Mouse (Mus musculus) adrenal gland, postnatal 36 days (tissue): ENCODE results near the gene Ttc23l. TPM values are rescaled to one million over a fixed set of nuclear protein-coding genes. Genes with fewer than 3 reads are reported as not detected.
"Not testable (repeated sequence)": the region's sequence is repeated elsewhere in the genome, so short reads cannot be mapped to it uniquely, and the experiment has no call there.

ENCODE experiments used
- DNase-seq, 2 experiments: peaks; one replicate each; pipeline ENCODE4 v3.0.0; 2021; ENCODE audit warnings: mixed read lengths in 1 of 2
- total RNA-seq, 2 experiments: library from RNA; stranded (reverse); gene quantifications; 2 replicates each; pipeline ENCODE4 v1.2.3; 2021

Gene Ttc23l
- total RNA-seq, 2 experiments from 2014 or later, result not detected

- DNase-seq, result no peak
Observed at GRCm38 (mm10) chr15:10515166-10515565, 43.3 kb downstream of the Ttc23l start.

GRCm38 (mm10) chr15:10506099-10506498 lies 52.4 kb downstream of the Ttc23l start:
- DNase-seq, result peak; percentile 22 to 38

DNA sequence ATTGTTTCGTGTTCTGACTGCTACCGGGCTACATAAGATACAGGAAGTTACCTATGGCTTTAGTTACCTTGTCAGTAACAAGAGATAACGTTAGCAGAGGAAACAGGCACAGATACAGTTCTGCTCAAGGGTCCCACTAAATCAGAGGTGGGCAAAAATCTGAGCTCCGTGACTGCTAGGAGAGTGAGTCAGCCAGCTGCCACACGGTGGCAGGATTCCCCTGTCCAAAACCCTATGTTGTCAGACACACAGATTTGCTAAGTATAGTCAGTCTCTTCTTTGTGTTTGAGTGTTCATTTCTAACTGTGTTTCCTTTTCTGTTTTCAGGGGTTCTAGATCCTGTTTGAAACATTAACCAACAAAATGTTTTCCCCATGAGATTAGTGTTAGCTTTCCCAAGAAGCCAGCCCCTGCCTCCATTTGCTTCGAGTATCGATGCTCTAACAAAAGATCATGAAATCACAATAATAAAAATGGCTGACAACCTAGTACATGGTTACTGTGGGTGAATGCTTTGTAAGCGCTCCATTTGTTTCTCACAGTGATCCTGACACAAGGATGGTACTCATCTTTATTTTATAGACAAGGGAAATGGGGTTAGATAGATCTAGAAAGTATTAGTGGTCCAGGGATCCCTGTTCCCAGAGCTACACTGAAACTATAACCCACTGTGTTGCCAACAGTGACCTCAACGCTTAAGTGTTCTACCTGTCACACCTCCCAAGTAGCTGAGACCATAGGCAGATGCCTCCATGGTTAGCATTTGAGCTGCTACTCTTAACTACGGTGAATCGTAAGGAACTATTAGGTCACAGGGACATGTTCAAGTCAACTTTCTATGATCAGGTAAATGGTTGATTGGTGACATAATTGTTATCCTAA lies 57.4 kb downstream of the Ttc23l start:
- peak; percentile 57 to 66 for DNase-seq

GRCm38 (mm10) chr15:10500035-10500434 lies 58.4 kb downstream of the Ttc23l start:
- no peak for DNase-seq

- DNase-seq, result no peak
Observed at GRCm38 (mm10) chr15:10499593-10499992, 58.9 kb downstream of the Ttc23l start.

DNA sequence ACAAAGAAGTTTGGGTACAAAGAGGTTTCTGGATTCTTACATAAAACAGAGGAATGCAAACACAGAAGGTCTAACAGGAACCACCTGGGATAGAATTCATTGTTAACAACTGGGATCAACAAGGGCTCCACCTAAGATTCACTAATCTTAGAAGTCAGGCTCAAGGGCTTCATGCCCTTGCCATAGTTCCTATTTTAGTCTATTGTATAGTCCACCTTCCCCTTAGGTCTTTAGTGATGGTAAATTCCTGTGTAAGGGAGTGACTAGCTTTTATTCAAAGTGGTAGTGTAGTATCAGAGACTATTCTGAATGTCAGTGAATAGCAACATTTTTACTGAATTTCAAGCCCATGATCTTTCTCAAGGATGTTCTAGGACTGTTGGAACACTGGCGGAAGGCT lies 61.8 kb downstream of the Ttc23l start:
- not testable (repeated sequence) for DNase-seq

DNA sequence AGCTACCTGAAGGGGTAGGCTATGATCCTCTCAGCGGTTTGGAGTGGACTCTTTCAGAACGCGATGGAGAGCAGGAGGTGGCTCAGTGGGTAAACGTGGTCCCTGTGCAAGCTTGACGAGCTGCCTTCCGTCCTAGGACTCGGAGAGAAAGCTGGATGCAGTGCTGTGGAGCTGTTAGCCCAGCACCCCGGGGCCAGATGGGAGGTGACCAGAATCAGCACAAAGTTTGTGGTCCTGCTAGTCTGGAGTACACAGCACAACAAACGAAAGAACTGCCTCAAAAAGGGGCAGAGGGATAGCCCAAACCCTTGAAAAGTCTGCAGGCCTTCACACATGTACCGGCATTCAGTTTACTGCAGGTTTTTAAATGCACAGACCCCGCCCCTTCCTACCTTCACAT lies 62.5 kb downstream of the Ttc23l start:
- DNase-seq, result no peak

GRCm38 (mm10) chr15:10490101-10490500 lies 68.4 kb downstream of the Ttc23l start:
- no peak for DNase-seq

GRCm38 (mm10) chr15:10487246-10487645 lies 71.2 kb downstream of the Ttc23l start:
- DNase-seq, result no peak

DNA sequence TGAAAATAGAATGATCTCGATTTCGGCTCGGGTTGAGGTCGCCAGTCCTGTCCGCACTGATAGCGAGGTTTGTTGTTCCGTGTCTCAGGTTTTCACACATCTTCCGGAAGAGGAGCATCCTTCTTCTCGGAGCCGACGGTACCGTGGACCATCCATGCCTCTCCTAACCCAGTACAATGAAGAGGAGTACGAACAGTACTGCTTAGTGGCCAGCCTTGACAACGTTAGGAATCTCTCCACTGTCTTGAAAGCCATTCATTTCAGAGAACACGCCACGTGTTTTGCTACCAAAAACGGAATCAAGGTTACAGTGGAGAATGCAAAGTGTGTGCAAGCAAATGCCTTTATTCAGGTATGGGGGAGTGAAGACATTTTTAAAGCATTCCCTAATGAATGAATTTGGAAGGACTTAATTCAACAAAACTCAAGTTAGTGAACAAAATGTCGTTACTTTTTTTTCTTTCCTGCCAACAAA lies 72.1 kb downstream of the Ttc23l start:
- no peak for DNase-seq

- DNase-seq, result peak; percentile 96
Observed at GRCm38 (mm10) chr15:10485484-10486364, 72.7 kb downstream of the Ttc23l start, which contains the start of the genes Brix1 and Rad1. Brix1 (minus strand) TSS chr15:10485947. Rad1 (plus strand) TSS chr15:10486018.

DNA sequence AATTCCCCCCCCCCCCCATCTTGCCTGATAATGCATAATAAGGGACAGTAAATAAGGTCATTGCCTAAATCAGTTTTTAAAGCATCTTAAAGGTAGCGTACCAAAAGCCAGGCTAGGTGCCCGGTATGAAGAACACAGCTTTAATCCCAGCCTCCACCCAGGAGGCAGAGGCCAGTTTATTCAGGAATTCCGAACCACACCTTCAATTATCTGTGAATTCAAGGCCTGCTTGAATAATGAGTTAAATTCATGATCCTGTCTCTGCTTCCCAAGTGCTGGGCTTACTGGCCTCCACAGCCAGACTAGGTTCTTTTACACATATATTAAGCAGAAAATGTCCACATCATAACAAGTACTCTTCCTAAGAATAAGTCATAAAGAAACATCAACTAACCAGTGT lies 87.5 kb downstream of the Ttc23l start:
- no peak for DNase-seq

DNA sequence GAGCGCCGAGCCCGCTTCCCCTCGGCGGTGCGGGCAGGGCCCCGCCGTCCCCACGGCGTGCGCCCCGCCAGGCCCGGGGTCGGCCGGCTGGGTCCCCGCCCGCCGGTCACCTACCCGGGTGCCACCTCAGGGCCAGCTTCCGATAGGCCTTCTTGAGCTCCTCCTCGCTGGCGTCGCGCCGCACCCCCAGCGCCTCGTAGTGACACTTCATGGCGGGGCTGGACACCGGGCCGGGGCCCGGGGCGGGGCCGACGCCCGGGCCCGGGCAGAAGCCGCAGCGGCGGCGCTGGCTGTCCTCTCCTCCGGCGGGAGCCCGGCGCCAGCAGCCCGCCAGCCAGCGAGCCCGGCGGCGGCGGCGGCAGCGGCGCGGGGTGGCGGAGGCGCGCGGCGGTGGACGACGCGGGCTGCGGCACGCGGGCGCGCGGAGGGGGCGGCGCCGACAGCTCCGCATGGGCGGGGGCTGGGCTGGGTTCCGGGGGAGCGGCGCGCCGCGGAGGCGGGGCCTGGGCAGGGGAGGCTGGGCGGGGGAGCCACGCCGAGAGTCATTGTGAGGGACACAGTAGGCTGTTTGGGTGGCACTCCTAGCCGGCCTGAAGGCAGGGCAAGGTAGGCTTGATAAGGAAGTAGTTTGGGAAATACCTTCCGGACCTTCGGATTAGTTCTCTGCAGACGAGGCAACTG lies 88.2 kb downstream of the Ttc23l start, which contains the start of gene Dnajc21:
Gene Dnajc21, minus strand, starts transcription at position 366 of the 681 bp plus-strand sequence.
- DNase-seq, result peak; percentile 92 to 95

- DNase-seq, result no peak
Observed at GRCm38 (mm10) chr15:10469641-10470150, 88.8 kb downstream of the Ttc23l start.

DNA sequence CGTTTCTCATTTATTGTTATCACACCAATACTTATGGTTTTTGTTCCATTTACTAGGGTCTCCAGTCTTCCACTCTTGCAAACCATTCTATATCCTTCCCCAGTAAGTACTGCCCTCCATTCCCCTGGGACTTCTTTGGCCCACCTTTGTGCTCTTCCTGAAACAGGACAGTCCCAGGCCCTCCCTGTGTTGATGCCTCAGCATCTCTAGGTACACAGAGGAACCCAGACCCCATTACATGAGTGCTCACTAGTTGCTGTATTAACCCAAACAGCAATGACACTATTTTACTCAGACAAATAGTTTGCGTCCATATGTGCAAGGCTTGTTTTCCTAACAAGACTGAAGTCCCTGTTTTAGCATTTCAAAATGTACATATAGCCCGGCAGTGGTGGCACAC lies 89.7 kb downstream of the Ttc23l start:
- DNase-seq, result no peak

GRCm38 (mm10) chr15:10464678-10465077 lies 93.8 kb downstream of the Ttc23l start:
- no peak for DNase-seq

- DNase-seq, result no peak
Observed at GRCm38 (mm10) chr15:10463555-10463954, 94.9 kb downstream of the Ttc23l start.

GRCm38 (mm10) chr15:10460986-10461385 lies 97.5 kb downstream of the Ttc23l start:
- no peak for DNase-seq
